Mouse (Mus musculus) forebrain, embryonic 15.5 days (tissue): ENCODE measurements at regions not wholly inside any gene's neighbourhood (a gene's known extent, or its start where the extent isn't known, plus 50 kb on each side); places are given as distances from the start of the nearest gene placed in this dataset.

Experiments used
- ATAC-seq: fragments of 200-750 bp; cut with Nextera tagmentation; replicated peaks from 2 replicates; pipeline ENCODE4 v1.8.0; 2017; ENCODE audit warnings: mild to moderate bottlenecking, moderate TSS enrichment, moderate library complexity
- H3K27ac ChIP-seq: fragments of 300-500 bp; sonication (generic); replicated peaks from 2 replicates; pipeline ENCODE4 v1.5.1; 2015; ENCODE audit warnings: mild to moderate bottlenecking, inconsistent platforms
- H3K27me3 ChIP-seq: fragments of 300-500 bp; sonication (generic); 2 replicates; pipeline ENCODE4 v1.6.1; 2015; ENCODE audit warnings: inconsistent platforms
- H3K36me3 ChIP-seq: fragments of 300-500 bp; sonication (generic); 2 replicates; pipeline ENCODE4 v1.6.1; 2015; ENCODE audit warnings: mild to moderate bottlenecking, inconsistent platforms
- H3K4me1 ChIP-seq: fragments of 300-500 bp; sonication (generic); 2 replicates; pipeline ENCODE4 v1.6.1; 2015; ENCODE audit warnings: inconsistent platforms
- H3K4me2 ChIP-seq: fragments of 300-500 bp; sonication (generic); replicated peaks from 2 replicates; pipeline ENCODE4 v1.6.1; 2015; ENCODE audit warnings: mild to moderate bottlenecking, inconsistent platforms
- H3K4me3 ChIP-seq: fragments of 300-500 bp; sonication (generic); 2 replicates; pipeline ENCODE4 v1.5.1; 2015; ENCODE audit warnings: mild to moderate bottlenecking, inconsistent platforms
- H3K9ac ChIP-seq: fragments of 300-500 bp; sonication (generic); replicated peaks from 2 replicates; pipeline ENCODE4 v1.6.1; 2015; ENCODE audit warnings: mild to moderate bottlenecking, inconsistent platforms
- H3K9me3 ChIP-seq: fragments of 300-500 bp; sonication (generic); 2 replicates; pipeline ENCODE4 v1.6.1; 2016; ENCODE audit warnings: inconsistent platforms
- WGBS: fragments of 180-500 bp; shearing (Covaris S2); methylation state at CpG from one replicate; pipeline ENCODE4 v1.1.7; 2015; ENCODE audit warnings: mixed read lengths; 5-methylcytosine and 5-hydroxymethylcytosine counted together

- H3K4me2 ChIP-seq, result no peak overlapping the region
- no peak overlapping the region for H3K27ac ChIP-seq
- no peak for ATAC-seq
- no peaks in the 10 kb centered on the region for H3K9me3 ChIP-seq
- H3K36me3 ChIP-seq, result no peaks in the 10 kb centered on the region
- no peaks in the 10 kb centered on the region for H3K27me3 ChIP-seq
- no peak overlapping the region for H3K4me3 ChIP-seq
- no peaks in the 10 kb centered on the region for H3K4me1 ChIP-seq
- 96% methylated on average over 10 of the region's 10 CpGs for WGBS
- no peak overlapping the region for H3K9ac ChIP-seq
These were observed 222.2 kb downstream of the 1500009L16Rik start for GRCm38 (mm10) chr10:83944897-83945296.

GRCm38 (mm10) chr10:83945503-83945902 is 222.8 kb downstream of the 1500009L16Rik start:
- no peak for ATAC-seq
- H3K9ac ChIP-seq, result no peak overlapping the region
- no peaks in the 10 kb centered on the region for H3K9me3 ChIP-seq
- H3K4me3 ChIP-seq, result no peak overlapping the region
- no peaks in the 10 kb centered on the region for H3K27me3 ChIP-seq
- H3K4me1 ChIP-seq, result no peaks in the 10 kb centered on the region
- no peak overlapping the region for H3K4me2 ChIP-seq
- no peak overlapping the region for H3K27ac ChIP-seq
- WGBS, result 81% methylated on average over 9 of the region's 9 CpGs
- no peaks in the 10 kb centered on the region for H3K36me3 ChIP-seq

GRCm38 (mm10) chr10:83946186-83947176 is 223.8 kb downstream of the 1500009L16Rik start:
- no peaks in the 10 kb centered on the region for H3K9me3 ChIP-seq
- no peak overlapping the region for H3K4me2 ChIP-seq
- no peaks in the 10 kb centered on the region for H3K27me3 ChIP-seq
- no peak overlapping the region for H3K4me3 ChIP-seq
- no peak overlapping the region for H3K27ac ChIP-seq
- H3K9ac ChIP-seq, result no peak overlapping the region
- H3K4me1 ChIP-seq, result no peaks in the 10 kb centered on the region
- no peak for ATAC-seq
- 84% methylated on average over 11 of the region's 11 CpGs for WGBS
- no peaks in the 10 kb centered on the region for H3K36me3 ChIP-seq

- Histone ChIP-seq H3K9ac (no peak overlapping the region), H3K27me3 (no peaks in the 10 kb centered on the region), H3K27ac (no peak overlapping the region), H3K4me1 (peaks cover 6% of the 10 kb centered on the region; the same call in 1 of the 2 replicates), H3K4me2 (no peak overlapping the region), H3K9me3 (no peaks in the 10 kb centered on the region), H3K4me3 (no peak overlapping the region), H3K36me3 (no peaks in the 10 kb centered on the region)
- 44% methylated on average over 18 of the region's 18 CpGs for WGBS
- no peak for ATAC-seq
These were observed 234.6 kb downstream of the 1500009L16Rik start for GRCm38 (mm10) chr10:83957118-83957759.

GRCm38 (mm10) chr10:83958397-83958796 is 235.7 kb downstream of the 1500009L16Rik start:
- H3K4me3 ChIP-seq, result no peak overlapping the region
- no peak for ATAC-seq
- H3K27ac ChIP-seq, result no peak overlapping the region
- H3K27me3 ChIP-seq, result no peaks in the 10 kb centered on the region
- no peak overlapping the region for H3K9ac ChIP-seq
- H3K4me1 ChIP-seq, result peaks cover 6% of the 10 kb centered on the region; the same call in 1 of the 2 replicates
- H3K4me2 ChIP-seq, result no peak overlapping the region
- H3K9me3 ChIP-seq, result no peaks in the 10 kb centered on the region
- no peaks in the 10 kb centered on the region for H3K36me3 ChIP-seq
- 82% methylated on average over 3 of the region's 3 CpGs for WGBS

- Histone ChIP-seq H3K4me1 (peaks cover 6% of the 10 kb centered on the region; the same call in 1 of the 2 replicates), H3K27ac (no peak overlapping the region), H3K27me3 (no peaks in the 10 kb centered on the region), H3K9me3 (no peaks in the 10 kb centered on the region), H3K4me2 (no peak overlapping the region), H3K9ac (no peak overlapping the region), H3K4me3 (no peak overlapping the region), H3K36me3 (no peaks in the 10 kb centered on the region)
- WGBS, result 58% methylated on average over 2 of the region's 2 CpGs
- no peak for ATAC-seq
These were observed 236.2 kb downstream of the 1500009L16Rik start for GRCm38 (mm10) chr10:83958826-83959225.

GRCm38 (mm10) chr10:83963232-83963760 is 240.6 kb downstream of the 1500009L16Rik start:
- WGBS, result 77% methylated on average over 12 of the region's 12 CpGs
- H3K27me3 ChIP-seq, result no peaks in the 10 kb centered on the region
- H3K36me3 ChIP-seq, result no peaks in the 10 kb centered on the region
- no peak overlapping the region for H3K4me2 ChIP-seq
- no peak for ATAC-seq
- no peaks in the 10 kb centered on the region for H3K9me3 ChIP-seq
- H3K27ac ChIP-seq, result no peak overlapping the region
- peaks cover 16% of the 10 kb centered on the region for H3K4me1 ChIP-seq
- no peak overlapping the region for H3K9ac ChIP-seq
- no peak overlapping the region for H3K4me3 ChIP-seq

GRCm38 (mm10) chr10:83963779-83964643 is 241.3 kb downstream of the 1500009L16Rik start:
- peaks cover 16% of the 10 kb centered on the region for H3K4me1 ChIP-seq
- no peak overlapping the region for H3K9ac ChIP-seq
- H3K27ac ChIP-seq, result peak overlapping the region; percentile 34; the same call in 1 of the 2 replicates
- H3K4me2 ChIP-seq, result no peak overlapping the region
- no peak for ATAC-seq
- no peaks in the 10 kb centered on the region for H3K36me3 ChIP-seq
- no peak overlapping the region for H3K4me3 ChIP-seq
- no peaks in the 10 kb centered on the region for H3K9me3 ChIP-seq
- H3K27me3 ChIP-seq, result no peaks in the 10 kb centered on the region
- WGBS, result 12% methylated on average over 12 of the region's 12 CpGs

GRCm38 (mm10) chr10:83964838-83965237 is 242.2 kb downstream of the 1500009L16Rik start:
- Histone ChIP-seq H3K4me3 (no peak overlapping the region), H3K36me3 (no peaks in the 10 kb centered on the region), H3K27me3 (no peaks in the 10 kb centered on the region), H3K9ac (no peak overlapping the region), H3K27ac (peak overlapping the region; percentile 34; the same call in 1 of the 2 replicates), H3K4me2 (no peak overlapping the region), H3K4me1 (peaks cover 16% of the 10 kb centered on the region), H3K9me3 (no peaks in the 10 kb centered on the region)
- WGBS, result 43% methylated on average over 5 of the region's 5 CpGs
- ATAC-seq, result no peak

- H3K27ac ChIP-seq, result no peak overlapping the region
These were observed 247.8 kb downstream of the 1500009L16Rik start for GRCm38 (mm10) chr10:83970501-83970900.

GRCm38 (mm10) chr10:83974548-83974947 is 251.9 kb downstream of the 1500009L16Rik start:
- H3K27me3 ChIP-seq, result no peaks in the 10 kb centered on the region
- no peaks in the 10 kb centered on the region for H3K36me3 ChIP-seq
- no peak overlapping the region for H3K9ac ChIP-seq
- H3K4me2 ChIP-seq, result no peak overlapping the region
- no peak overlapping the region for H3K4me3 ChIP-seq
- no peaks in the 10 kb centered on the region; the same call in 1 of the 2 replicates for H3K4me1 ChIP-seq
- H3K27ac ChIP-seq, result no peak overlapping the region
- H3K9me3 ChIP-seq, result no peaks in the 10 kb centered on the region
- 90% methylated on average over 6 of the region's 6 CpGs for WGBS
- no peak for ATAC-seq

More at GRCm38 (mm10) chr10:83970501-83970900, 247.8 kb downstream of the 1500009L16Rik start:
- 89% methylated on average over 3 of the region's 3 CpGs for WGBS
- H3K36me3 ChIP-seq, result no peaks in the 10 kb centered on the region
- no peak overlapping the region for H3K4me3 ChIP-seq
- ATAC-seq, result no peak
- H3K27me3 ChIP-seq, result no peaks in the 10 kb centered on the region
- H3K4me1 ChIP-seq, result 0 out of 2 replicates have a peak, but pooled peaks cover under 1% of the 10 kb centered on the region
- H3K9ac ChIP-seq, result no peak overlapping the region
- no peaks in the 10 kb centered on the region for H3K9me3 ChIP-seq
- H3K4me2 ChIP-seq, result no peak overlapping the region
